28 mouse cellular contexts compared by ENCODE assay signal in genomic region chr5:16650240-16650639, GRCm38 (mm10).
DNase-seq lines count a peak whose midpoint lies in the region; ATAC-seq and TF ChIP-seq lines count a peak whose summit lies in the region.
"Had no signal": no experiment of that assay in that cellular context is flagged by ENCODE, and none has a peak within 500 bp of the region (broad histone marks: within the 10 kb centered on the region; RNA-seq: fewer than 3 reads in every experiment).

No protein-coding gene starts in this region.

- no peak overlapping the region for H3K4me3 ChIP-seq in heart, adult 2 months
- H3K4me3 ChIP-seq: forebrain, embryonic 10.5 days; forebrain, embryonic 13.5 days; gastrocnemius, adult 2 months; heart, embryonic 10.5 days; heart, embryonic 13.5 days; hindbrain, embryonic 10.5 days had no signal

- H3K79me2 ChIP-seq in heart, adult 2 months (replicated peaks; ENCODE audit: control insufficient read depth, insufficient read depth, low read length) = no peaks in the 10 kb centered on the region

- no peaks in the 10 kb centered on the region for H3K4me1 ChIP-seq in heart, adult 2 months (ENCODE audit: control insufficient read depth, insufficient read depth, low read length)
- H3K4me1 ChIP-seq: forebrain, embryonic 10.5 days; forebrain, embryonic 13.5 days; heart, embryonic 10.5 days; hindbrain, embryonic 10.5 days had no signal

- TF ChIP-seq EP300 in heart, adult 2 months (IDR thresholded peaks at IDR 0.05; ENCODE audit: insufficient read depth, low read depth, low read length) = no peak

- ATAC-seq in hematopoietic stem cell, adult 5-6 weeks (replicated peaks in 1 of 2; ENCODE audit: insufficient read depth in 1 of 2, low FRiP score in 2 of 2, low TSS enrichment in 1 of 2, low read depth in 1 of 2, poor library complexity in 2 of 2, severe bottlenecking in 2 of 2) = peak; percentile 53 to 76; a peak in 2 of 4 replicates
- no peak for ATAC-seq in CD4-positive, CD25-positive, alpha-beta regulatory T cell, adult 4 months
- ATAC-seq: forebrain, embryonic 13.5 days; forebrain, postnatal 0 days; hindbrain, postnatal 0 days; inflammation-experienced regulatory T-cells, adult 6 months; intestine, embryonic 16.5 days; Patski had no signal

- intact Hi-C loops in heart, adult 2 months (cut with DNase I) = no loop called here
- intact Hi-C loops in left cerebral cortex, postnatal 36 days (cut with DNase I) = no loop called here

- no peak for TF ChIP-seq POLR2A in heart, adult 2 months (IDR thresholded peaks at IDR 0.05; ENCODE audit: insufficient read depth, low read depth, low read length)

- no peaks in the 10 kb centered on the region for H3K36me3 ChIP-seq in heart, adult 2 months (ENCODE audit: control insufficient read depth, insufficient read depth, low read length)
- H3K36me3 ChIP-seq: forebrain, embryonic 10.5 days; G1E; heart, embryonic 10.5 days; heart, embryonic 13.5 days; hindbrain, embryonic 10.5 days had no signal

- DNase-seq in 416B (ENCODE audit: low read depth) = peak; percentile 74
- DNase-seq in c-Kit-positive CD71-negative TER-119-negative erythroid progenitor cells, embryonic 14.5 days (ENCODE audit: low read depth) = peak; percentile 16
- DNase-seq in heart, adult 2 months = no peak
- no peak for DNase-seq in left cerebral cortex, postnatal 36 days (ENCODE audit: low spot score in 2 of 2)
- DNase-seq: adrenal gland, postnatal 10 days; adrenal gland, postnatal 36 days; cerebellum, adult 11 months; cerebellum, adult 2 months; cerebellum, postnatal 10 days; cerebellum, postnatal 36 days; forebrain, postnatal 0 days; gastrocnemius, adult 2 months; gastrocnemius, postnatal 14 days; heart, adult 18-20 months; kidney, adult 18-20 months had no signal

- H3K27ac ChIP-seq in heart, adult 2 months = no peak overlapping the region
- H3K27ac ChIP-seq: forebrain, embryonic 10.5 days; forebrain, embryonic 13.5 days; gastrocnemius, adult 2 months; heart, embryonic 10.5 days; heart, embryonic 13.5 days; hindbrain, embryonic 10.5 days; hindbrain, embryonic 14.5 days; hindbrain, postnatal 0 days had no signal

- no peak overlapping the region for H3K9ac ChIP-seq in heart, adult 2 months (ENCODE audit: low read depth, low read length)
- H3K9ac ChIP-seq: forebrain, embryonic 13.5 days; forebrain, postnatal 0 days; heart, embryonic 13.5 days; hindbrain, embryonic 14.5 days had no signal

- H3K27me3 ChIP-seq in heart, adult 2 months (ENCODE audit: control insufficient read depth, insufficient read depth, low read length) = no peaks in the 10 kb centered on the region
- H3K27me3 ChIP-seq: forebrain, embryonic 13.5 days; heart, embryonic 13.5 days; Patski had no signal

- 72% methylated on average over 1 of the region's 1 CpGs for WGBS in heart, adult 2 months

- TF ChIP-seq CTCF in heart, adult 2 months (IDR thresholded peaks at IDR 0.05) = no peak

Comparison
In these comparisons a context has a peak if more than half of its experiments do, and no peak if none do; other contexts are left out.
1. DNase-seq: peak in 416B (single experiment) and c-Kit-positive CD71-negative TER-119-negative erythroid progenitor cells, embryonic 14.5 days (single experiment); none in heart, adult 2 months (0 of 2) and left cerebral cortex, postnatal 36 days (0 of 2).